Mouse (Mus musculus) embryonic fibroblast, embryonic 13.5 days (primary cell): ENCODE measurements around the gene Hs6st3.

ENCODE experiments used
- CTCF ChIP-seq: IDR thresholded peaks from 2 replicates; pipeline ENCODE4 v1.5.1; 2011; ENCODE audit warnings: mild to moderate bottlenecking, control low read depth, low read length, moderate library complexity, borderline replicate concordance; ENCODE audit not compliant: insufficient read depth
- POLR2A ChIP-seq: IDR thresholded peaks from 2 replicates; pipeline ENCODE4 v1.6.1; 2011; ENCODE audit warnings: low read depth, mild to moderate bottlenecking, control low read depth, low read length, moderate library complexity

DNA sequence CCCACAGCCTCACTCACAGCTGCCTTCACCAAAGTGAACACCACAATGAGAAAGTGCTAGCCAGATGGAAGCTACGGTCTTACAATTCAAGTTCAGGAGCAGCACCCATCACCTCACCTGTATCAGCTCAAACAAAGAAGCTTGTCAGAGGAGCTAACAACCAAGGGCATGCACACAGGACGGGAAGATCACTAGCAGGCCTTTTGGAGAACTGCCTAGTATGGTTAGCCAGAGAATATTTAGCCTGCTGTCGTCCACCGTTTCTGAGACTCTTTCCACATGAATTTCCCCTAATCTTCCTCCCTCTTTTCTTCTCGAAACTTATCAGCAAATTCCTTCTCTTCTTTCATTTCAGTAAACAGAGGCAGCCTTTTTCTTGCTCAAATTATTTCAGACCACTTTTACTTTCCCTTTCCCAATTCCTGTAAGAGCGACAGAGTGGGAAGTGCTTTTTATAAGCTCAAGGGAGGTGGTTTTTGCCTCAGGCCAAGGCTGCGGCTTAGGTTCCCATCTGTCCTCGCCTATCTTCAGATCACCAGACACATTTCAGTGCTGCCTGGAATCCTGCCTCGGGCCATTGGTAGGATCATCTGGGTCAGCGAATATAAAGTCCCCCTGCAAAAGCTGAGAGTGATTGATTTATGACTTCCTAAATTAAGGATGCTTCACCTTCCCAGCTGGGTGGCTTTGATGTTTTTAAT lies 757.8 kb downstream of the Hs6st3 start:
- TF ChIP-seq POLR2A (no peak), CTCF (no peak)
